Mouse (Mus musculus) ES-Bruce4 (cell line): ENCODE results near the gene Bin2. TPM values are rescaled to one million over a fixed set of nuclear protein-coding genes. Genes with fewer than 3 reads are reported as not detected.
A peak's percentile ranks its signal among the peaks of the same experiment; 100 is the strongest.

Source experiments
- H3K27ac ChIP-seq: 2 replicates; pipeline ENCODE4 v1.5.1; 2012; ENCODE audit warnings: low read length, inconsistent platforms; ENCODE audit not compliant: insufficient read depth
- H3K27me3 ChIP-seq: 2 replicates; pipeline ENCODE4 v1.6.1; 2012; ENCODE audit warnings: mild to moderate bottlenecking, low read length, inconsistent platforms; ENCODE audit not compliant: control insufficient read depth, poor library complexity, insufficient read depth, severe bottlenecking
- H3K36me3 ChIP-seq: 2 replicates; pipeline ENCODE4 v1.6.1; 2012; ENCODE audit warnings: inconsistent platforms, mild to moderate bottlenecking, low read length, moderate library complexity; ENCODE audit not compliant: control insufficient read depth, poor library complexity, insufficient read depth, severe bottlenecking
- H3K4me1 ChIP-seq: one replicate; pipeline ENCODE4 v1.8.1; 2011; ENCODE audit warnings: low read length; ENCODE audit not compliant: control insufficient read depth, insufficient read depth
- H3K4me3 ChIP-seq: 2 replicates; pipeline ENCODE4 v1.5.1; 2011; ENCODE audit warnings: low read depth, mild to moderate bottlenecking, low read length
- H3K9ac ChIP-seq: 2 replicates; pipeline ENCODE4 v1.6.1; 2012; ENCODE audit warnings: low read depth, mild to moderate bottlenecking, inconsistent platforms; ENCODE audit not compliant: poor library complexity, severe bottlenecking
- H3K9me3 ChIP-seq: replicated peaks from 2 replicates; pipeline ENCODE4 v1.6.1; 2012; ENCODE audit warnings: mild to moderate bottlenecking, low read length, inconsistent platforms; ENCODE audit not compliant: control insufficient read depth, poor library complexity, insufficient read depth, severe bottlenecking
- CTCF ChIP-seq: IDR thresholded peaks from one replicate; pipeline ENCODE4 v1.8.1; 2011; ENCODE audit warnings: low read depth, low read length
- EP300 ChIP-seq: IDR thresholded peaks from 2 replicates; pipeline ENCODE4 v1.6.1; 2011; ENCODE audit warnings: low read depth, low read length; ENCODE audit not compliant: insufficient read depth
- POLR2A ChIP-seq: IDR thresholded peaks from one replicate; pipeline ENCODE4 v1.8.1; 2011; ENCODE audit warnings: low read length; ENCODE audit not compliant: insufficient read depth
- polyA plus RNA-seq: library from polyadenylated mRNA; stranded (reverse); fragments of >200 nt; gene quantifications from 2 replicates; pipeline ENCODE4 v1.2.4, GENCODE M21; 2011; ENCODE audit warnings: low read depth; ENCODE audit not compliant: missing spikeins, insufficient read depth, insufficient read length

Bin2 gene
- 15.4 and 30.0 TPM in 2 replicates for polyA plus RNA-seq

GRCm38 (mm10) chr15:100669337-100669736 is at the start of gene Bin2:
TSS of gene Bin2 (minus strand) at chr15:100669553.
- TF ChIP-seq POLR2A (peak; percentile 55), CTCF (no peak), EP300 (0 out of 2 replicates have a peak, but pooled peaks have one; percentile 4)
- H3K9ac ChIP-seq: peak within 1 kb of the TSS; percentile 38
- no peaks in the 10 kb centered on the region for H3K36me3 ChIP-seq
- H3K27ac ChIP-seq: no peak within 1 kb of the TSS
- no peaks in the 10 kb centered on the region for H3K9me3 ChIP-seq
- peaks cover 1% of the 10 kb centered on the region for H3K4me1 ChIP-seq
- peak within 1 kb of the TSS; percentile 80 for H3K4me3 ChIP-seq
- no peaks in the 10 kb centered on the region for H3K27me3 ChIP-seq

GRCm38 (mm10) chr15:100718572-100718971 is 49.2 kb upstream of the Bin2 start:
- H3K4me1 ChIP-seq: no peaks in the 10 kb centered on the region
- no peaks in the 10 kb centered on the region for H3K9me3 ChIP-seq
- H3K36me3 ChIP-seq: peaks cover 9% of the 10 kb centered on the region; the same call in 1 of the 2 replicates
- TF ChIP-seq EP300: no peak
- peak; percentile 80 for TF ChIP-seq CTCF
- H3K27me3 ChIP-seq: no peaks in the 10 kb centered on the region
- no peak overlapping the region for H3K4me3 ChIP-seq
- 0 out of 2 replicates have a peak overlapping the region, but pooled peaks have one; percentile 78 for H3K9ac ChIP-seq
- no peak overlapping the region for H3K27ac ChIP-seq

GRCm38 (mm10) chr15:100717933-100718332 is 48.6 kb upstream of the Bin2 start:
- TF ChIP-seq CTCF (no peak), EP300 (no peak), POLR2A (no peak)
- Histone ChIP-seq H3K36me3 (peaks cover 9% of the 10 kb centered on the region; the same call in 1 of the 2 replicates), H3K9ac (no peak overlapping the region), H3K4me3 (no peak overlapping the region), H3K27ac (no peak overlapping the region), H3K4me1 (no peaks in the 10 kb centered on the region), H3K27me3 (no peaks in the 10 kb centered on the region), H3K9me3 (no peaks in the 10 kb centered on the region)

GRCm38 (mm10) chr15:100715399-100715993 is 46.1 kb upstream of the Bin2 start:
- no peak overlapping the region for H3K27ac ChIP-seq
- H3K4me1 ChIP-seq: no peaks in the 10 kb centered on the region
- TF ChIP-seq POLR2A: no peak
- no peak for TF ChIP-seq EP300
- TF ChIP-seq CTCF: no peak
- H3K36me3 ChIP-seq: peaks cover 16% of the 10 kb centered on the region; the same call in 1 of the 2 replicates
- H3K9me3 ChIP-seq: no peaks in the 10 kb centered on the region
- H3K9ac ChIP-seq: no peak overlapping the region
- H3K27me3 ChIP-seq: no peaks in the 10 kb centered on the region
- no peak overlapping the region for H3K4me3 ChIP-seq

- no peaks in the 10 kb centered on the region for H3K27me3 ChIP-seq
- H3K9me3 ChIP-seq: no peaks in the 10 kb centered on the region
- no peak overlapping the region for H3K27ac ChIP-seq
- H3K9ac ChIP-seq: no peak overlapping the region
- H3K36me3 ChIP-seq: peaks cover 17% of the 10 kb centered on the region; the same call in 1 of the 2 replicates
- no peaks in the 10 kb centered on the region for H3K4me1 ChIP-seq
- H3K4me3 ChIP-seq: no peak overlapping the region
- TF ChIP-seq CTCF (no peak), POLR2A (no peak), EP300 (no peak)
Measured at GRCm38 (mm10) chr15:100714470-100714869, 45.1 kb upstream of the Bin2 start.

GRCm38 (mm10) chr15:100710838-100711237 is 41.5 kb upstream of the Bin2 start:
- Histone ChIP-seq H3K27ac (no peak overlapping the region), H3K27me3 (no peaks in the 10 kb centered on the region), H3K4me3 (no peak overlapping the region), H3K36me3 (peaks cover 13% of the 10 kb centered on the region; the same call in 1 of the 2 replicates), H3K9ac (no peak overlapping the region), H3K4me1 (peaks cover 4% of the 10 kb centered on the region), H3K9me3 (no peaks in the 10 kb centered on the region)
- TF ChIP-seq CTCF (no peak), POLR2A (no peak), EP300 (no peak)
